Mouse (Mus musculus) adrenal gland, adult 18-20 months (tissue): Measurements from ENCODE around the gene Hmgb2. TPM values are rescaled to one million over a fixed set of nuclear protein-coding genes. Genes with fewer than 3 reads are reported as not detected.
"Not testable (repeated sequence)": the region's sequence is repeated elsewhere in the genome, so short reads cannot be mapped to it uniquely, and the experiment has no call there.

Experiments
- DNase-seq, 2 experiments: peaks; one replicate each; pipeline ENCODE4 v3.0.0; 2021 to 2022; ENCODE audit warnings: low spot score in 2 of 2
- long read RNA-seq, 2 experiments: library from polyadenylated mRNA; stranded (forward); transcript quantifications; one replicate each; pipeline ENCODE4 v2.0.0; 2021
- total RNA-seq, 2 experiments: library from RNA; stranded (reverse); gene quantifications; 1 replicate in 1 of 2; 2 replicates in 1 of 2; pipeline ENCODE4 v1.2.3; 2021

Gene Hmgb2
- 1 to 10 TPM; 5.1 to 5.3 TPM for total RNA-seq
- long read RNA-seq, experiment 1, partial matches to known transcripts, result 0 of 5 reads
- long read RNA-seq, experiment 1, other reads (novel, unspliced or antisense), result 1 of 5 reads
- long read RNA-seq, experiment 2, transcript Hmgb2-201 (5 exons, 2,628 nt), result major isoform, 9 of 12 reads
- long read RNA-seq, experiment 2, partial matches to known transcripts, result 1 of 12 reads
- long read RNA-seq, experiment 2, other reads (novel, unspliced or antisense), result 2 of 12 reads

DNA sequence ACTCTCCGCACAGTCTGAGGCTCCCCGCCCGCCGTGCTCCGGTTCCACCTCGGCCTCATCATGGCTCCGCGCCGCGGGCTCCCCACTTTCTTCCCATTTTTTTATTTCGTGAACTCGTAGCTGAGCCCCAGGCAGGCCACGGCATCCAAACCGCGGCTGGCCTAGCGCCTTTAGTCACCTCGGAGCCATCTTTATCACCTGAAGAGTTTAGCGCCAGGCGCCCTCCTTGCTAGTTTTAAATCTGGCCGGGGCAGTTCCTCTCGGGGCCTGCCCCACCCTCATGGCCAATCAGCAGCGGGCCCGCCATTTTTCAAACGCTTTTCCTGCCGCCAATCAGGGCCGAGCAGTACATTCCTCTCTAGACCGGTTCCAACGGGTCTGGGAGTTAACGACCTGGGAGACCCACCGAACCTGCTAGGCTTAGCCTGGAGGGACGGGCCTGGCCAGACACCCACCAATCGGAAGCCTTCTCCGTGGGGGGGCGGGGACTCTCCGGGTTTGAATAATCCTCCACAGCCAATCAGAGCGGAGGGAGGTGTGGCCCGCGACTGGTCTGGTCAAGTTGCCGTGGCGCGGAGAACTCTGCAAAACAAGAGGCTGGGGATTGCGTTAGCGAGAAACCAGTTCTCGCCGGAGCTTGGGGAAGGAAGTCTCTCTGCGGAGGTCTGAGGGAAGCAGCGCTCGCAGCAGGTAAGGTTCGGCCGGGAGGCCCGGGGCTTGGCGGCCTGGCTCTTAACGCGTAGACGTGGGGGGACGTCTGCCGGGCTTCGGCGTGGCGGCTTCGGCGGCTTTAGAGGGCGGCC lies at the start of gene Hmgb2:
Gene Hmgb2 (plus strand): TSS at position 592 of the 803 bp plus-strand sequence.
- DNase-seq, result peak; percentile 96 to 98

DNA sequence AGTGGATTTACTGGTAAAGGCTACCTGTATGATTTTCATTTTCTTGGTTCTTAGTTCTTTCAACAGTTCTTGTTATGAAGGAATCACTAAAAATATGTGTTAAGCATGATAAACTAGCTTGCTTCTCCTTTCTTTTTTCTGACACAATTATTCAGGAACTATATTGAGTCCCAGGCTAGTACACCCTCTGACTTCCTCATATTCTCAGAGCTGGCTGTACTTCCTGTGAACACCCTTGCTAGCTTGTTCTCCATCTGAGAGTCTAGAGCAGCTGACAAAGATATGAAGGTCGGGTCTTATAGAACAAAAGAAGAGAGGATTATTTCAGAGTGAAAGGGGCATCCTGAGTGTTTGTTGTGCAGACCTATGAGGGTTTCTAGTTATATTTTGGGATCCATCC lies 48.9 kb upstream of the Hmgb2 start:
- no peak for DNase-seq

DNA sequence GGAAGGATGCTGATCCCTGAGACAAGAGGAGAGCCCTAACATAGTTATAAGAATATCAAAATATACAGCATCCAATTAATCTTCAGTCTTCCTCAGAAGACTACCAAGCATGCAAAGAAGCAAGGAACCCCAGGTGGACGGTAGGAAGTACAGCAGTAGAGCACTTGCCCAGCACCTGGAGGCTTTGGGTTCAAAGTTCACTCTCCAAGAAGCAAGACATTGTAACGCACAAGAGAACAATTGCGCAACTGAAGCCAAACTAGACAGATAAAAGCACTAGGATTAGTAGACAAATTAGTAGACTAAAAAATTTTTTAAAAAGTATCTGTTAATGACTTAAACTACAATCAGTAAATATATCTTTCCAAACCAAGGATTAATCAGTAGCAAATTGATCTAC lies 48.0 kb upstream of the Hmgb2 start:
- no peak for DNase-seq

DNA sequence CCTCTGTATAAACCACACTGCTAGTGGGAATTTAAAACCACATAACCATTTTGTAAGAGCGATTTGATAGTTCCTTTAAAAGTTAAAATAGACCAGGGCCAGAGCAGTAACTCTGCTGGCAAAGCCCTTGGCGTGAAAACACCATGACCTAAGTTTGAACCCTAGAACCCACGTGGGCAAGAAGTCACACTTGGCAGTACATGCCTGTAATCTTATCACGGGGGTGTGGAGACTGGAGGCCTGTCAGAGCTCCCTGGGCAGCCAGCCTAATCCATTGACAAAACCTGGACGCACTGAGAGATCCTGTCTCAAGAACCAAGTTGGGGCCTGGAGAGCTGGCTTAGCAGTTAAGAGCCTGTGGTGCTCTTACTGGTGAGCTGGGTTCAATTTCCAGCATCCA lies 43.1 kb upstream of the Hmgb2 start:
- peak; percentile 22 to 26 for DNase-seq

DNA sequence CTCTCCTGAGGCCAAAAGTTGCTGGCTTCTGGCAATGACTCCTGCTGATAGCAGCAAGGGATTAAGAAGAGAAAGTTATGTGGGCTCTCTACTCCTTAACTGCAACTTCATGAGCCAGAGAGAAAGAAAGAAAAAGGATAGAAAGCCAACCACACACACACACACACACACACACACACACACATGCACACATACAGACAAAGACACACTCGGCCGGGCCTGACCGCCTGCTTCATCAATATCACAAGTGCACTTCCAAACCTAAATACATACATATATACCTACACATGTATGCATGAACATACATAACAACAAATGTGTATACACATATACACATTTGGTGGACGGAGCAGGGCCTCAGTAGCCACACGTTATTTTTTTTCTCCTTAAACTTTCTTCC lies 40.8 kb upstream of the Hmgb2 start:
- DNase-seq, result no peak

DNA sequence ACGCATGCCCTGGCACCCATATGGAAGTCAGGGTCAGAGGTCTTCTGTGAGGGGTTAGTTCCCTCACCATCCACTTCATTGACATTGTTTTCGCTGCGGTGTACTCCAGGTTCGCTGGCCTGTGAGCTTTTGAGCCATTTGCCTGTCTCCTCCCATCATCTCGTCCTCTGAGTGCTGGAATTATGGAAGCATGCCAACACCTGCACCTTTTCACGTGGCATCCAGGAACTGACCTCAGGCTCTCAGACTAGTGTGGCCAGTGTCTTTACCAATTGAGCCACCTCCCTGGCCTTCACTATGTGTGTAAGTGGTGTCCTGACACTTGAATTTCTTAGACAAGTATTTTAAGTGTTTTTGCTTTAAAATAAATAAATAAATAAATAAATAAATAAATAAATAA lies 38.0 kb upstream of the Hmgb2 start:
- DNase-seq, result no peak

DNA sequence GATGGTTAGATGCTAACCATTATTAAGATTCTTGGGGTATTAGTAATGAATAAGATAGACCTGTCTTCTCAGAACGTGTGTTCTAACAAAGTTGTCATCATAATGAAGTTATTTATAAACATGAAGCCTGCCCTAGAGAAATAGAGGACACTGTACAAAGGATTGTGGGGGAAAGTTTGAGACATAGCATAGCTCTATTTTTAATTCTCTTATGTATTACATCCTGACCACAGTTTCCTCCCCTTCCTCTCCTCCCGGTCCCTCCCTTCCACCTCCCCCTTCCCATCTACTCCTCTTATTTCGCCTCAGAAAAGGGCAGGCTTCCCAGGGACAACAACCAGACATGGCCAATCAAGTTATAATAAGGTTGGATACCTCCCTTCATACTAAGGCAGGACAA lies 33.3 kb upstream of the Hmgb2 start:
- no peak for DNase-seq

DNA sequence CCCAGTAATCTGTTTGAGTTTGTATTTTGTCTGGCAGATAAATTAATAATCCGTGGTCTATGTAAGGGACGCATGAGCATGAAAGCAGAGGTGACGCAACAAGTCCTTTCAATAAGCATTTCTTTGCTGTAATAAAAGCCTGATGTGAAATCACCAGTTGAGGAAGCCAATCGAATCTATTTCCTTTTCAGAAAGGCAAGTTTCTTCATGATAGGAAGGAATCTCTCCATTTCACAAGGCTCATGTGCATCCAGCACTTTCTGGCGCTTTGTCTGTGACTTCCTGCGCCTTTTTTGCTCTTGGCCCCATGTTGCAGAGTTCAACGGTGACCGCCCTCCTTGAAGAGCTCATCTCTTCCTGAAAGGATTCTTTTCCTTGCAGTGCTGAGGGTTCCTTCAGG lies 32.0 kb upstream of the Hmgb2 start:
- no peak for DNase-seq

DNA sequence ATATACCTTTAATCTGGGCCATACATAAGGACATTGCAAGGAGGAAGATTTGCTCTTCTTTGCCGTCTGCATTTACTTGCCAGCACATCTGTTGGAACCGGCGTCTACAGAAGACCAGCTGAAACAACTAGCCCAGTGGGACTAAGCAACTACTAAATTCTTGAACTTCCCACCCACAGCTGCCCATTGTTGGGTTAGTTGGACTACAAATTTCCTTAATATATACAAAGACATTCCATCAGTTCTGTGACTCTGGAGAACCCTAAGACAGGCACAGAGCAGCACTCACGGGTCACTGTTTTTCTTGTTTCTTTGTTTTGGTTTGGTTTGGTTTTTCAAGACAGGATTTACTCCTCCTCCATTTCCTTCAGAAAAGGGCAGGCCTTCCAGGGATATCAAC lies 31.1 kb upstream of the Hmgb2 start:
- DNase-seq, result no peak

DNA sequence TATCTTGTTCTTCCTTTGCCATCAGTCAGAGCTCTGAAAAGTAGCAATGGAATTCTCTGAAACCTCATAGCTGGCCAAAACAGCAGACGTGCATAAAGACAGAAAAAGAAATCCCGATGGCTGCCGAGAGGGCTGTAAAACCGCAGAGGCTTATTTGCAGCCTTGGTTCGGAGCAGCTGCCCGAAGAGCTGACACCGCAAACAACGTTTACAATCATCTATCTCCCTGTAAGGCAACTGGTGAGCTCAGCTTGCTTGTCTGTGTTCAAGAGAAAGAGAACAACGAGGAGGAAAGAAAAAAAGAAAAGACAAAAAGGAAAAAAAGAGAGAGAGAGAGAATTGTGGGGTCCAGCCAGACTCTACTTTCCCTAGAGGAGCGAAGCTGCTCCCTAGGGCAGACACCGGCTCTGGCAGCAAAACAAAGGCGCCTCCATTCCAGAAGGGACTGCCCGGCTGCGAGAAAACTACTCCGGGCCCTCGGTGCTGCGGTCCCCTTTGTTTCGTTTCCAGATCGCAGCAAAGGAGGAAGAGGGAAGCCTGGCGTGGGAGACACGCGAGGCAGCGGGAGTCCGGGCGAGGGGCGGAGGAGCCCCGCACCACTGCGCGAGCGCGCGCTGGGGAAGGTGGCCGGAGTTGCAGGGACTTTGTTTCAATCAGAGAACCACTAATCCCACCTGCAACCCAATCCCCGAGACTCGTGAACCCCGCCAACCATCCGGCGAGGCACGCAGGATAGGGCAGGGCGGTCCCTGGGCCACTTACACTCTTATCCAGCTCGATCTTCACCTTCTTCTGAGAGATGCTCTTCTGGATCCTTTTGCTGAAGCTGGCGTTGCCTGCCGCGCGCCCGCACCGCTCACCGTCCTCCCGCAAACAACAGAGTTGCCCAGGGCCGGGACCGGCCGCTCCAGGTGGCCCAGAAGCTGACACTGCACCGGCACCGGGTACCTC lies 24.9 kb upstream of the Hmgb2 start:
- peak; percentile 53 to 58 for DNase-seq

DNA sequence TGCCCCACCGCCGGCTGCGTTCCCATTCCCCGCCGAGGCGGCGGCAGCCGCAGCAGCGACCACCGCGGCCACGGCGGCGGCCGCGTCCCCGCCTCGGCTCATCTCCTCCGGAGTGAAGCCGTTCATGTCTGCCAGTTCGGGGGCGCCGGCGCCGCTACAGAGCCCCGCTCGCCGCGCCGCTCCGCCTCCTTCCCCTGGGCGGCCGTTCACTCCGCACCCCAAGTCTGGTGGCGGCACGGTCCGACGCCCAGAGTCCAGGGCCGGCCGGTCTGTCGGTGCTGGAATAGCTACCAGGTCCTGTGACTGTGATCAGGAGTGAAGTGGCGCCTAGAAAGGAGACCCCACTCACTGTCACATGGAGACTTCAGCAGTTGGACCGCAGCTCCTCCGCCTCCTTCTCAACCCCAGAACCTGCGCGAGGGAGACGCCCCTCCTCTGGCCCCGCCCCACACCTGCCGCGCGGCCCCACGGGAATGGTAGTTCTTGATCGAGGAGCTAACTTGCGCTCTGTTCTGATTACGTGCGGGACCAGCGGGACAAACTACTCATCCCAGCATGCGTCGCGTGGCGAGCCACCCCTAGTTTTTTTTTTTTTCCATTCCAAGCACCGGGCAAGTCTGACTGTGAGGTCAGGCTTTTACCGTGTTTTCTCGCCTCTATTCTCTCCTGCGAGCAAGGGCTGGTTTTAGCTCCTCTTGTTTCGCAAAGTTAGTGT lies 24.1 kb upstream of the Hmgb2 start, which contains the start of gene Sap30:
Gene Sap30 (minus strand): TSS at position 420 of the 715 bp plus-strand sequence.
- DNase-seq, result peak; percentile 96 to 97

DNA sequence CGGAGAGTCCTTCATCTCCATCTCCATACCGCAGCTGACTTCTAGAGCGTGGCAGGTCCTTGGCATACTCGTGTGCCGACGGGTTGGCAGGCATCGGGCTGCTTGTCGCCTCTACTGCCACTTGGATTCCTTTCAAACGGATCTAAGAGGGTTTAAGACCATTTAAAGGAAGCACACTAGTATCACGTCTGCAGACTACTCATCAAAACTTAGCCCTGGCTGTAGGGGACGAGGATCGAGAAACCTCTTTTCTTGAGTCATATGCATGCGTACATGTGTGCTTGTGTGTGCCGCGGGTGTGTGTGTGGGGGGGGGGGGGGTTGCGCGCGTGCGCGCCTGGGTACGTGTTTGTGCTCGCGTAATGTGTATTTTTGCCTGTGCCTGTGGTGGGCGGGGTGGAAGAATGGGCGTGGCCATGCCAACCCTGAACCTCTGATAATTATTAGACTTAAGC lies 23.4 kb upstream of the Hmgb2 start:
- peak; percentile 46 to 47 for DNase-seq

DNA sequence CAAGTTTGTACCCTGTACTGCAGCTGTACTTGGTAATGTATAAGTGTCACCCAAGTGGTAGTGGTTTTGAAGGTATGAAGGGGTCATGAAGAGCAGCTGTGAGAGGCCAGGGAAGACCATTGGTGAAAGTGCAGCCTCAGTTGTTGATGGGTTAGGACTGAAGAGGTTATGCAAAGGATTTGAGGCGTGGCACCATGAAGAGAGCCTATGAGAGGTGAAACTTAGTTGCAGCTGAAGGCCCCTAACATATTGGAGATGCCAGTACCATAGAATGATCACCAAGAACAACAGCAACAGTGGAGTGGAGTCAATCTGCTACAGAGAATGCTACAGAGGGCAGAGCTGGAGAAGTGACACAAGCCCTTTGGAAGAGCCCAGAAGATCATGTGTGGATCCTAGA lies 22.3 kb upstream of the Hmgb2 start:
- no peak for DNase-seq

DNA sequence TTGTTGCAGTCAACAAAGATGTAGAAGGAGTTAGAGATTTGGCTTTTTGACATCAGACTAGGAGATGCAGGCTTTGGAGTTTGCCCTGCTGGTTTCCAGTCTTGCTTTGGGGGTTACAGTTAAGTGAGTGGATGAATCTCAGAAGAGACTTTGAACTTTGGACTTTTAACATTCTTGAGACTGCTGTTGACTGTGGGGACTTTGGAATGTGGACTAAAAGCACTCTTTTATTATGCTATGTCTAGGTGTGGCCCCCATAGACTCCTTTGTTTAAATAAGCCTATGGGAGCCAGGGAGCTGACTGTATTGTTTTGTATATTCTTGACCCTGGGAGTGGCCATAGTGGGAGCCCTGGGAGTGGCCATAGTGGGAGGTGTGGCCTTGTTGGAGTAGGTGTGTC lies 21.8 kb upstream of the Hmgb2 start:
- no peak for DNase-seq

DNA sequence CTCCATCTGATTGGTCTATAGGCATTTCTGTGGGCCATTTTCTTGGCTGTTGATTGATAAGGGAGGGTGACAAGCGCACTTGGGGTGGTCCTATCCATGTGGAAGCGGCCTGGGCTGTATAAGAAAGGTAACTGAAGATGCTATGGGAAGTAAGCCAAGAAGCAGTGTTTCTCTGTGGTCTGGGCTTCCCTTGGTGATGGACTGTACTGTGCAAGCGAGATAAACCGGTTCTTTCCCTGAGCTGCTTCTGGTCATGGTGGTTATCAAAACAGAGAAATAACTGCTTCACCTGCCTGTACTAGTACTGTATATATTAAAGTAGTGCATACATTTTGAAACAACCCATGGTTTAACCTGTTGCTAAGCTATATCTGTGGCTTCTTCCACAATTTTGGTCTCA lies 19.8 kb upstream of the Hmgb2 start:
- no peak for DNase-seq

DNA sequence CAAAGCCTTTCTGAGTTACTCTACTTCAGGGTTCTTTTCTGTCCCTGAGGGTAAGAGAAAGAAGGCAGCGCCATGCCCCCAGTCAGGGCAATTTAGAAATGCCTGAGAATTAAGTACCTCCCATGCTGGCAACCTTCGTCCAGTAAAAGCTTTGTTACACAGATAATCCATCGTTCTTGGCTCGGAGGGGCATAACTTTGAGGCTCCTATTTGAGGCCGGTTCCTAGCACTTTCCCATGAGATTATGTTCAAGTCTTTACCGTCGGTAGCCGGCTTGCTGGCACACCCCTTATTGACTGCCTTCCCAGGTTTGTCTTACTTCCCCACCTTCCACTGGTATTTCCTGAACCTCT lies 13.2 kb upstream of the Hmgb2 start:
- DNase-seq, result no peak

DNA sequence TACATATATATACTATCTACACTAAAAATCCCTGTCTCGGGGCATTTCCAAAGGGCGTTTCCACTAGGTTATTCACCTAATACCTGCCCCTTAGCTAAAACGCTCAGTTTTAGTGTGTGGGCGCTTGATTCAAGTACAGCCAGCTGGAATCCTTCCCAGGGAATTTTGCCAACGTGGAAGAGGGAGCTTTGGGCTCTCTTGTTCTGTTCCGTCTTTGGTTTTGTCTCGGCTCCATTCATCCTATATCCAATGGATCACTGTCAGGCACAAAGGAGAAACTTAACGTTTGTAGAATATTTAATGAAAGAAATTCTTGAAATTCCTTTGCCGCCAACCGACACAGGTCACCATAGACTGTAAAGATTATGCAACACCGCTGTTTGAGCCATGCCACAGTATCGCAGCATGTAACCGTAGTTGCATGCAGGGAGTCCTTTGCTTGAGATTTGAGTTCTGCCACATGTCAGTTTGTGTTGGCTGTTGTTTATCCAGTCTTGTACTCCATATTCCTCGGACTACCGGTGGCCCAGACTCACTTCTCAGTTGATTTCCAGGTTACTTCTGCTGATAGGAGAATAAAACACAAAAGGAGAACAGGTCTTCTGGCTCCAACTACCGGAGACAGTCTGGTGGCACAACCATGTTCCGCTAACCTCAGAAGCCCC lies 12.7 kb upstream of the Hmgb2 start:
- peak; percentile 39 to 65 for DNase-seq

DNA sequence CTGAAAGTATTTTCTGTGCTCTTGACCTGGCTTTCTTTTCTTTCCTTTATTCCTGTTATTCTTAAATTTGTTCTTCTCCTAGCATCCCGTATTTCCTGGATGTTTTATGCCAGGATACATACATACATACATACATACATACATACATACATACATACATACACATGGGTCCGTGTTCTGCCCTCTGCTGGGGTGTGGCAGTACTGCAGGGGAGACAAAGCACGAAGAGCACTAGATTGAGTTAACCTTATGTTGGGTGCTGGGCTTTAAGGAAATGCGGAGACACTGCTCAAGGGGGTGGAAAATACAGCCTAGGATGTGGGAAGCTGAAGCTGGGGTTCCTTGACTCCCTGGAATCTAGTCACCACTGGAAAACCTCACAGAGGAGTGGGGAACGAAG lies 8.1 kb upstream of the Hmgb2 start:
- DNase-seq, result peak; percentile 65 to 72

DNA sequence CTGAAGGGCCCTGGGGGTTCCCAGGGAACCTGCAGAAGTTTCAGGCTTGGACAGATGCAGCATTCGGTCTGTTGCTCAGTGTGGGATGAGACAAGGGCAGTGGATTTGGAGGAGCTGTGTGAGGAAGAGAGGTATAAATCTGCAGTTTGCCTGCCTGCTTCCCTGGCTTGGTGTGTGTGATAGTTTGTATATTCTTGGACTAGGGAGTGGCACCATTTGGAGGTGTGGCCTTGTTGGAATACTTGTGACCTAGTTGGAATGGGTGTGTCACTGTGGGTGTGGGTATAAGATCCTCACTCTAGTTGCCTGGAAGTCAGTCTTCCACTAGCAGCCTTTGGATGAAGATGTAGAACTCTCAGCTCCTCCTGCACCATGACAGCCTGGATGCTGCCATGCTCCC lies 6.2 kb upstream of the Hmgb2 start:
- DNase-seq, result not testable (repeated sequence)

DNA sequence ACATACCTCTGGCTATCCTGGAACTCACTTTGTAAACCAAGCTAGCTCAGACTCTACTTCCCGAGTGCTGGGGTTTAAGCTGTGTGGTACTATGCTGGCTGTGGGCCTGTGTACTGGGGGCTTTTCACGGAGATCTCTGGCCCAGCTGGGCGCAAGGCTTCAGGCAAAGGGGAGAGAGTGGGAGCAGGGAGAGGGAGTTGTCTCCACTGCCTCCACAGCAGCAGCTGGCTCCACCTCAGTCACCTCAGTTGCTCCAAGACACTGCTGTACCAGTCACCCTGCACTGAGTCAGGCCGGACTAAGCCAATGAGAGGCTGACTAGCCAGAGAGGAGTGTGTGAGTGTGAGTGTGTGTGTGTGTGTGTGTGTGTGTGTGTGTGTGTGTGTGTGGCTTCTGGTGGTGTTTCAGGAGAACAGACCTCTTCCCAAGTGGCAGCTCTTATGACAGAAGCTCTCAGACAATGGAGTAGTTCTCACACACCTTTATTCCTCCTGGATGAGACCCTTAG lies 4.1 kb upstream of the Hmgb2 start:
- no peak for DNase-seq
